Mouse (Mus musculus) heart, adult 2 months (tissue): ENCODE data around the gene Arhgap32. TPM values are rescaled to one million over a fixed set of nuclear protein-coding genes. Genes with fewer than 3 reads are reported as not detected.

Experiments
- DNase-seq, 2 experiments: peaks; one replicate each; pipeline ENCODE4 v3.0.0; 2021
- H3K27ac ChIP-seq: fragments of 200-600 bp; 2 replicates; pipeline ENCODE4 v1.8.1; 2022
- H3K27me3 ChIP-seq: fragments of 200-500 bp; 2 replicates; pipeline ENCODE4 v1.6.1; 2012; ENCODE audit warnings: mild to moderate bottlenecking, low read length, inconsistent platforms, mixed read lengths; ENCODE audit not compliant: control insufficient read depth, insufficient read depth
- H3K36me3 ChIP-seq: fragments of 200-500 bp; 2 replicates; pipeline ENCODE4 v1.6.1; 2012; ENCODE audit warnings: low read length, inconsistent platforms; ENCODE audit not compliant: control insufficient read depth, insufficient read depth
- H3K4me1 ChIP-seq: fragments of 200-500 bp; 2 replicates; pipeline ENCODE4 v1.6.1; 2011; ENCODE audit warnings: low read length; ENCODE audit not compliant: control insufficient read depth, insufficient read depth
- H3K4me3 ChIP-seq: fragments of 200-600 bp; 2 replicates; pipeline ENCODE4 v1.8.1; 2022
- H3K79me2 ChIP-seq: fragments of 200-500 bp; replicated peaks from 2 replicates; pipeline ENCODE4 v1.6.1; 2012; ENCODE audit warnings: mild to moderate bottlenecking, inconsistent platforms, low read length, moderate library complexity, mixed read lengths; ENCODE audit not compliant: control insufficient read depth, insufficient read depth
- H3K9ac ChIP-seq: fragments of 200-500 bp; 2 replicates; pipeline ENCODE4 v1.6.1; 2012; ENCODE audit warnings: low read depth, mild to moderate bottlenecking, control low read depth, inconsistent platforms, low read length, mixed read lengths
- CTCF ChIP-seq: fragments of 200-600 bp; IDR thresholded peaks from 2 replicates; pipeline ENCODE4 v1.8.1; 2022; ENCODE audit warnings: antibody characterized with exemption, mild to moderate bottlenecking, moderate library complexity
- EP300 ChIP-seq: fragments of 200-500 bp; IDR thresholded peaks from 2 replicates; pipeline ENCODE4 v1.6.1; 2011; ENCODE audit warnings: low read depth, low read length, control low read depth; ENCODE audit not compliant: insufficient read depth
- POLR2A ChIP-seq: fragments of 200-500 bp; IDR thresholded peaks from 2 replicates; pipeline ENCODE4 v1.6.1; 2011; ENCODE audit warnings: mild to moderate bottlenecking, low read depth, low read length, control low read depth; ENCODE audit not compliant: insufficient read depth
- WGBS: fragments of 180-500 bp; shearing (Covaris S2); methylation state at CpG from one replicate; pipeline ENCODE4 v1.1.7; 2018; 5-methylcytosine and 5-hydroxymethylcytosine counted together
- intact Hi-C: fragments of 180-260 bp; cut with DNase I; formaldehyde crosslinking; loops from one replicate; pipeline ENCODE4 v1.15.1; 2025
- polyA plus RNA-seq: library from polyadenylated mRNA; depleted of rRNA; stranded (reverse); fragments of >200 nt; gene quantifications from 2 replicates; pipeline ENCODE4 v1.2.3, GENCODE M21; 2012
- total RNA-seq, 2 experiments: library from RNA; stranded (reverse); gene quantifications; 2 replicates each; pipeline ENCODE4 v1.2.3; 2021

The Arhgap32 gene
- total and polyA plus RNA-seq, 3 experiments, result 3.2 to 20.8 (median 18.0) TPM

GRCm38 (mm10) chr9:32104670-32105069 is 11.3 kb upstream of the Arhgap32 start:
- TF ChIP-seq POLR2A, result no peak
- TF ChIP-seq CTCF, result no peak
- no peak for TF ChIP-seq EP300
- Histone ChIP-seq H3K4me1 (no peaks in the 10 kb centered on the region; the same call in 1 of the 2 replicates), H3K27ac (no peak overlapping the region), H3K79me2 (peaks cover 5% of the 10 kb centered on the region; the same call in 1 of the 2 replicates), H3K36me3 (no peaks in the 10 kb centered on the region; the same call in 1 of the 2 replicates), H3K27me3 (no peaks in the 10 kb centered on the region), H3K9ac (no peak overlapping the region), H3K4me3 (no peak overlapping the region)
- no peak for DNase-seq
- 51% methylated on average over 8 of the region's 8 CpGs for WGBS
- intact Hi-C loops, result no loop called here

- Histone ChIP-seq H3K79me2 (peaks cover 6% of the 10 kb centered on the region; the same call in 1 of the 2 replicates), H3K27me3 (no peaks in the 10 kb centered on the region), H3K27ac (no peak overlapping the region), H3K36me3 (no peaks in the 10 kb centered on the region; the same call in 1 of the 2 replicates), H3K4me1 (no peaks in the 10 kb centered on the region; the same call in 1 of the 2 replicates), H3K4me3 (no peak overlapping the region), H3K9ac (no peak overlapping the region)
- no peak for TF ChIP-seq CTCF
- TF ChIP-seq POLR2A, result no peak
- no peak for TF ChIP-seq EP300
- no peak for DNase-seq
- intact Hi-C loops, result no loop called here
- WGBS, result 95% methylated on average over 2 of the region's 2 CpGs
These were observed 5.6 kb upstream of the Arhgap32 start for GRCm38 (mm10) chr9:32110376-32110775.

- no peak overlapping the region for H3K9ac ChIP-seq
- no peak overlapping the region for H3K27ac ChIP-seq
- H3K4me1 ChIP-seq, result peaks cover 3% of the 10 kb centered on the region
- no peaks in the 10 kb centered on the region for H3K36me3 ChIP-seq
- WGBS, result 84% methylated on average over 5 of the region's 5 CpGs
- no peak overlapping the region for H3K4me3 ChIP-seq
- TF ChIP-seq CTCF (no peak), POLR2A (no peak), EP300 (no peak)
- intact Hi-C loops, result no loop called here
- H3K27me3 ChIP-seq, result no peaks in the 10 kb centered on the region
- no peak for DNase-seq
- peaks cover 2% of the 10 kb centered on the region; the same call in 1 of the 2 replicates for H3K79me2 ChIP-seq
These were observed 336 bp downstream of the Arhgap32 start for GRCm38 (mm10) chr9:32116272-32116671.

DNA sequence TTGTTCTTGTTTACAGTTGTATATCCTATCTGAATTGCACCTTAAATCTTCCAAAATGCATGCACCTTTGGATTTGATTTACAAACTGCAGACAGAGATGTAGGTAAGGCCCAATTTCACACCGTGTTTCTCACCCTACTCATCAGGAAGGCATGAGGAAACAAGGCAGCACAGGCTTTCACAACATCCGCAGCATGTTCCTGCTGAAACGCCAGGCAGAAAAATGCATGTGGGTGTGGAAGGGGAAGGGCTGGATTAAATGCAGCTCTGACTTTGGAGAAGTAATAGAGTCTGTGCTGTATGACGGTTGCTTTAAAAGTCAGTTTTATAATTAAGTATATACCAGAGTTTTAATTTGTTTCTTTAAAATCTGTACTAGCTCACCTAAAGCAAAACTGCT is 1.9 kb downstream of the Arhgap32 start:
- H3K4me3 ChIP-seq, result no peak overlapping the region
- H3K27me3 ChIP-seq, result no peaks in the 10 kb centered on the region
- no peak for TF ChIP-seq EP300
- TF ChIP-seq CTCF, result no peak
- DNase-seq, result peak in 1 of 2 experiments; percentile 33
- H3K79me2 ChIP-seq, result peaks cover 1% of the 10 kb centered on the region; the same call in 1 of the 2 replicates
- WGBS, result 17% methylated on average over 4 of the region's 4 CpGs
- H3K27ac ChIP-seq, result no peak overlapping the region
- H3K36me3 ChIP-seq, result no peaks in the 10 kb centered on the region
- no peak overlapping the region for H3K9ac ChIP-seq
- peaks cover 3% of the 10 kb centered on the region for H3K4me1 ChIP-seq
- intact Hi-C loops, result no loop called here

DNA sequence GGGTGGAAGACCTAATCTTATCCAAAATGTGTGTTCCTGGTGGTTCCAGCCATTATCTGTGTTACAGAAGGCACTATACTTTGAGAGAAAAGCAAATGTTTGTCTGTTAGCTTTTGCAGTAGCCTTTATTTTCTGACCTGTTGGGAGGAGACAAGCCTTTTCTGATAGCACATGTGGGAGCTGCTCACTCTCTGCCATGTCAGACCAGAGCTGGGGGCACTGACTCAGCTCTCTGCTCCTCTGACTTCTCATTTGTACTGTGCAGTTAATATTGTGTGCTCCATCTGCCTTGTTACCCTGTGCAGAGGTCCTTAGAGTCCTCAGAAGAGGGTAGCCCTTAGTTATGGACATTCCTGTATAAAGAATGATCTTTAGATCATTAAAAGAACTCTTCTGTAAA is 2.5 kb downstream of the Arhgap32 start:
- no peaks in the 10 kb centered on the region for H3K27me3 ChIP-seq
- TF ChIP-seq EP300, result no peak
- no peak for TF ChIP-seq POLR2A
- no peak for TF ChIP-seq CTCF

GRCm38 (mm10) chr9:32119586-32119985 is 3.6 kb downstream of the Arhgap32 start:
- Histone ChIP-seq H3K4me1 (peaks cover 3% of the 10 kb centered on the region), H3K79me2 (no peaks in the 10 kb centered on the region; the same call in 1 of the 2 replicates), H3K27me3 (no peaks in the 10 kb centered on the region), H3K4me3 (no peak overlapping the region), H3K36me3 (no peaks in the 10 kb centered on the region), H3K9ac (no peak overlapping the region), H3K27ac (no peak overlapping the region)
- intact Hi-C loops, result no loop called here
- whole genome bisulfite sequencing, result 97% methylated on average over 6 of the region's 6 CpGs
- TF ChIP-seq POLR2A (no peak), CTCF (no peak), EP300 (no peak)
- DNase-seq, result no peak

More for the DNA sequence above, 2.5 kb downstream of the Arhgap32 start:
- no peak for DNase-seq
- intact Hi-C loops, result no loop called here
- Histone ChIP-seq H3K27ac (no peak overlapping the region), H3K4me1 (peaks cover 3% of the 10 kb centered on the region), H3K9ac (no peak overlapping the region), H3K36me3 (no peaks in the 10 kb centered on the region), H3K4me3 (no peak overlapping the region), H3K79me2 (no peaks in the 10 kb centered on the region; the same call in 1 of the 2 replicates)
